Mouse (Mus musculus) cerebellum, adult 8-10 months (tissue): ENCODE measurements around the gene Aldh1a1.
A peak's percentile ranks its signal among the peaks of the same experiment; 100 is the strongest.
"Not testable (repeated sequence)": the region's sequence is repeated elsewhere in the genome, so short reads cannot be mapped to it uniquely, and the experiment has no call there.

Experiments
- DNase-seq: peaks from one replicate; pipeline ENCODE4 v3.0.0; 2022

Aldh1a1 gene

DNA sequence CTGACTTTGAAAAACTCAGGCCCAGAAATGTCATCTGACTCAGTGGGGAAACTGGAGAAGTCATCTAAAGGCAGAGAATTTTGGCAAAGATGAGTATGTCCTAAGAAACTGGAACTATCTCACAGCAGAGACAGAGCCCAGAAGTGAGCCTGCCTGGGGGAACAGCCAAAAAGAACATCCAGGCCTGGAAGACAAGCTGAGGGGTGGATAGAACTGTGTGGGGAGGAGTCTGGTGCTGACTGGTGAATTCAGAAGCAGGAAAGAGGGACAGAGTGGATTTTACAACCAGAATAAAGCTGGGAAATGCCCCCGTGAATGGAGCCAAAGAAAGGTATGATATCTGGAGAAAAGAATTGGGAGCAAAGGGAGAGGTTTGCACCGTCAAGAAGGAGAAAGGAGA is at the start of gene Aldh1a1:
TSS of gene Aldh1a1 (plus strand) at position 225 of the 400 bp plus-strand sequence.
- no peak for DNase-seq

DNA sequence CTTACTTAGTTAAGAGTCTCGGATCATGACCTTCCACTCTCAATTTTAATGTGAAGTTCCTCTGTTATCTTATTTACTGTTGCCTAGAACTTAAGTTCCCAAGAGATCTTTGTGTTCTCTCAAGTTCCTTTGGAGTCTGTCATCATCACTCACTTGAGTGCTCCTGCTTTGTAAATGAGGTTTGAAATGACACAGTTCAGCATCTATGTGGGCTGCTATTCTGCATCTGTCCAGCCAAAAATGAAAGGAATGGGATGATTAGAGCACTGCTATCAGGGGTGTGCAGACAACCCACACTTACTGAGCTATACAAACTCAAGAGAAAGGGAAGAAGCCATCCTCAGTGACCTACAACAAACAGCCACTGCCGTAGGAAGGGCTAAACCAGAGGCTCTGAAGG is 44.7 kb upstream of the Aldh1a1 start:
- DNase-seq = no peak

DNA sequence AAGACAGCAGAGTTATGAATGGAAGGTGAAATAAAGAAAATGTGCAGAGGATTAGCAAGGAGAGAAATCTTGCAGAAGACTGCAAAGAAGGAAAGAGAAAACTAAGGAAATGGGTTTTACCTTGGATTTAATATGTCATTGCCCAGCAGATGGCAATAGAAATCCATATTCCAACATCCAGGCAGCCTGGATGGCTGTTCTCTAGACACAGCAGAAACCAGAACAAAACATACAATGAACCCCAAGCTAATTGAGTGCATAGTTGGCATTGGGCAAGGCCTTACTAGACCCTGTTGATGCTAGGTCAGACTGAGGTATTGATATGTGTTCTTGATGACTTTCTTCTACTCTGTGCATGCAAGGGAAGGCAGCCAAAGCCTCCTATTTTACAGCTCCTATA is 43.0 kb upstream of the Aldh1a1 start:
- DNase-seq = no peak

- no peak for DNase-seq
These were observed 41.5 kb upstream of the Aldh1a1 start for GRCm38 (mm10) chr19:20451045-20451444.

DNA sequence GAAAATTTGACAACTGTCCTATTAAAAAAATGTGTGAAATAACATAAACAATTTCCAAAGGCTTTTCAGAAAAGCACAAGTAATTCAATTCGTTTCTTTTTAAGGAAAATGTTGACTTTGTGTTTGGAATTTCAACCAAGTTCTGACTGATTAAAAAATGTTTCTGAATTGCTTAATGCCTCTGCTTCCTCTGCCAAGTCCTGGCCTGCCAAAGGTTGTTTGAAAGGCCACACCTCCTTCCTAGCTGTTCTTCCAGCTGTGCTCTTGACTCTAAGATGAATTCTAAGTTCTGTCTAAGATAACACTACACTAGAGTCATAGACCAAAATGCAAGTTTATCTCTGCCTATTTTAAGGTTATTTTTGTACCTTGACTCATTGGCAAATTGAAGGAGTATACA is 8.0 kb upstream of the Aldh1a1 start:
- DNase-seq = no peak

GRCm38 (mm10) chr19:20491950-20492349 is 565 bp upstream of the Aldh1a1 start:
- DNase-seq = peak; percentile 7

DNA sequence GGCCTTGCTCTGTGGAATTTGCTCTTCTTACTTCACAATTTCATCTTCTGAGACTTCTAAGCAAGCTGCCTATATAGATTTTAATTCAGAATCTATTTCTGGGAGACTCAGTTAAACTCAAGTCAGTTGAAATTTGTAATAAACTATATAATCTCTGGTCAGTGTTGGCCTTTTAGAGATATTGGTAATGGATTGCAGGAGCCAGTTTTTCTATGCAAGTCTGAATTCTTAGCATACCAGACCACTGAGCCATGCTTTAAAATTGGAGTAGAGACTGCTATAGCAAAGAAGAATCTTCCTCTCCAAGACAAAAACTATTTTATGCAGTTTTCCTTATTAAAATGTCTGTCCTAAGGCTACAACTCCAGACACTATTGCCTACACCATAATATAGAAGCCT is 4.0 kb downstream of the Aldh1a1 start:
- no peak for DNase-seq

DNA sequence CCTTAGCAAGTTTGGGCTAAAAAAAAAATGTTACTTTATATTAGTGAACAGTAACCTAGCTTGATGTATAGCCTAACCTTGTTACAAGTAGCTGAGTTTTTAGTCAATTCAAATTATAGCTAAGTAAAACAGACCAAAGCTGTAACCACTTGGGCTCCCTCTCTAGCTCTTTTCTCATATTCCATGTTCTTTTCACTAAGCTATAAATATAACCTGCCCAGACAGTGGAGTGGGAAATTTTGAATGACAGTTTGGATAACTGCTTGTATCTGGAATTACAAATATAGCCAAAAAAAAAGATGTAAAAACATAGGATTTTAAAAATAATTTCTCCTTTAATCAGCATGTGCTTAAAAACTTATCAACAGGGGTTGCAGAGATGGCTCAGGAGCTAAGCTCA is 12.8 kb downstream of the Aldh1a1 start:
- no peak for DNase-seq

DNA sequence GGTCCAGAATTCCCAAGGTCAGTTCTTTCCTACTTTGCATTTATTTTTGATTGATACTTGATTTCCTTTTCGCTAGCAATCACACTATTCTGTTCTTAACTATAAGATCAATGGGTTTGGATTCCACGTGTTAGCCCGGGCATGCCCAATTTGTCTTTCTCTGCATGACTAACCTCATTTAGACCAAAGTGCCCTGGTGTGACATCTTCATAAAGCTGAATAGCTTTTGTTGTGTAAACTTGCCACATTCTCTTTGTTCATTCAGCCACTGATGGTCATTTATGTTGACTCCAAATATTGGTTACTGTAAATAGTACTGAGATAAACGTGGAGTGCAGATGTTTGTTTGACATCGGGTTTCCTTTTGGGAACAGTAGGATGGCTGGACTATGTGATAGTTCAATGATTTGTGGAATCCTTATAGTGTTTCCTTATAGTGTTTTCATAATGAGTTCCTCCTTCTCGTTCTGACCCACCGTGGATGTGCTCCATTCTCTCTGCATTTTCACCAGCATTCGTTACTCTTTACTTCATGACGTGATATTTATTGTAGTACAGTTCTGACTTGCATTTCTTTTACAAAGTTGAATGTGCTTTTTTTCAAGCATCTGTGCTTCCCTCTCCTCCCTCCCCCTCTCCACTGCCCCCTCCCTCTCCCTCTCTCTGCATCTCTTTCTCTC is 14.6 kb downstream of the Aldh1a1 start:
- no peak for DNase-seq

GRCm38 (mm10) chr19:20508609-20509008 is 16.1 kb downstream of the Aldh1a1 start:
- no peak for DNase-seq

DNA sequence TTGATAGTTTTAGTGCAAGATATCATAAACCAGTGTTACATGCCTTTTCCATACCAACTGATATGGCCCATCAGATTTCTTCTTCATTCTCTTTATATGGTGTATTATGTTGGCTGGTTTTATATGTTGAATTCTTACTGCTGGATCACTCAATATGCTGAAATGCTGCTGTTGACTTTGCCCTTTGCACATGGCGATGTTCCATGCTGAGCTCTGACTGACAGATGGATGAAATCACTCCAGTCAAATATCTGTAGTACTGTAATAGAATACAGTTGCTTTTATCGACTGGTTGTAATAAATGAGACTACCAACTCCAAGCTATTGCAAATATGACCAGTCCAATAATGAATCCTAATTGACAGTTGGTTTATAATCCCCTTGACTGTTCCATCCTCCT is 19.5 kb downstream of the Aldh1a1 start:
- no peak for DNase-seq

GRCm38 (mm10) chr19:20513181-20513580 is 20.7 kb downstream of the Aldh1a1 start:
- no peak for DNase-seq

GRCm38 (mm10) chr19:20513688-20514361 is 21.3 kb downstream of the Aldh1a1 start:
- DNase-seq = no peak

DNA sequence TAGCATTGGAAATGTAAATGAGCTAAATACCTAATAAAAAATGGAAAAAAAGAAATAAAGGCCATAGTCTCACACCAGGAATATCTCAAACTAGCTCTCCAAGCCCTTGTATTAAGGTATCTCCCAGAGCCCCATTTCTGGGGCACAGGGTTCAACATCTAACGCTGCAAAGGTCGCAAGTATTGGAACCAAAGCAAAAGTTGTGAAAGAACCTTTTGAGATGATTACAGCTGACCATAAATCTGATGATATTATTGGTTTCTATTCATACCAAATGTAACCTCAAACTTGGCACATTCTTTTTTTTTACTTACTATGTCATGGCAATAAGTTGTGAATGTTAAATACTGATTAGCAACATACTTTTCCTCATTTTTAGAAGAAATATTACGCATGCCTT is 24.0 kb downstream of the Aldh1a1 start:
- DNase-seq = no peak

GRCm38 (mm10) chr19:20529156-20529555 is 36.6 kb downstream of the Aldh1a1 start:
- not testable (repeated sequence) for DNase-seq

GRCm38 (mm10) chr19:20529921-20530696 is 37.6 kb downstream of the Aldh1a1 start:
- no peak for DNase-seq

DNA sequence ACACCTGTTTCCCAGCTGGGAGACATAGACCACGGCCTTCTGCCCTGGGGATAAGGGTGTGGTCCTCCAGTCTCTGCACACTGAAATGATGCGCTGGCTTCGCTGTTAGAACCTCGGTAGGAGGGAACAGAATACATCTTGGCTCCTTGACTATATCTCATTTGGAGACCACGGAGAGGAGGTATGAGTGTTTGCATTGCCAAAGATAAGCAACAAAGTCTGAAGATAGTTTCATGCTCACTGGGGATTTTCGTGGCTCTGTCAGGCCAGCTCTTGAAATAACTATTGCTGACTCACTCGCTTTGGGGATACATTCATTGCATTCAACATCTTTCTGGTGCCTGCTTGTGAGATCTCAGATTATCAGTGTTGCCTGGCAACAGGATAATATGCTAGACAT is 44.0 kb downstream of the Aldh1a1 start:
- DNase-seq = no peak

DNA sequence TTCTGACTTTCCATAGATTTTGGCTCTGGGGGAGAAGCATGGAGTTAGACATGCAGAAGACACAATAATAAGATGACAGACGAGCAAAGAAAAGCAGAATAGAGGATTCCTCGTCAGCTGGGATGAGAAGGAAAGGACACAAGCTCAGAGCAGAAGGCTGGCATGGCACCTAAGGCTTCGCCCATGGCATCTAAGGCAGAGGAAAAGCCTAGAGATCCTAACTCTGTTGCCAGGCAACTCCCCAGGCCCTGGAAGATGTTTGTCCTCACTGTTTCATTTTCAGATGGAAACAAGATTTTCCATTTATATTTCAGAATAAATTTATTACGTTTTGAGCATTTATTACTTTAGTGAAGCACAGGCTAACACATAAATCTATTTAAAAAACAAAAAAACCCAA is 48.5 kb downstream of the Aldh1a1 start:
- no peak for DNase-seq

DNA sequence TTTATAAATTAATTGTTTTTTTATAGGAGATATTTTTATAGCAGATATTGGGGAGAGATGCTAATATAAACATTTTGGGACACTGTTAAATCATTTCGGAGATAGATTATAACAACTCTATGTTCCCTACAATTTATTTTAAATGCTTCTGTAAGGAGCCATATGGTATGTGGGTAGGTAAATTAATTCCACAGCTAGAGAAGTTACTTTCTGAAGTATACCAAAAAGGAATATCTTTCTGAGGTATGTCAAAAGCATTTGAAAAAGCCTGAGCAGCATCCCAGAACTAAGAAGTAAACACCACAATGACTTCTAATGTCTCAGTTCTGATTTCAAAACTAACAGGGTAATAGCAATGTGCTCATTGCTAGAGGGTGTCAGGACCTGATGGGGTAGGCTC is 49.4 kb downstream of the Aldh1a1 start:
- no peak for DNase-seq

- no peak for DNase-seq
These were observed 51.3 kb downstream of the Aldh1a1 start for GRCm38 (mm10) chr19:20543816-20544215.

DNA sequence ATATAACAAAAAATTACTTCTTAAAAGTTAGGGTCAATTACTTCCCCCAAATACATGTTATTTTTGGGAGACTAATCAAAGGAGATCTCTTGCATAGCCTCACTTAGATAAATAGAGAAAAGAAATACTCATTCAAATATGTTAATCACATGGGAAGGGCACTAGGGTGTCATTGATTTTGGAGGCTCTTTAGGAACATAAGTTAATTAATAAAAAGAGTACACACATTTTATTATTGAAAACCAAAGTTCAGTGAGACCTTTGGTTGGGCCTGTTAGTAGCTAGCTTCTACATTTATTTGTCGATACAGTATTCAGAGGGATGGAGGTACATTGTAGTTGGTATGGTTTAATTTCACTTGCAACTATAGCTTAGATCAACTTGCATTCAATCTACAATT is 52.4 kb downstream of the Aldh1a1 start:
- no peak for DNase-seq

DNA sequence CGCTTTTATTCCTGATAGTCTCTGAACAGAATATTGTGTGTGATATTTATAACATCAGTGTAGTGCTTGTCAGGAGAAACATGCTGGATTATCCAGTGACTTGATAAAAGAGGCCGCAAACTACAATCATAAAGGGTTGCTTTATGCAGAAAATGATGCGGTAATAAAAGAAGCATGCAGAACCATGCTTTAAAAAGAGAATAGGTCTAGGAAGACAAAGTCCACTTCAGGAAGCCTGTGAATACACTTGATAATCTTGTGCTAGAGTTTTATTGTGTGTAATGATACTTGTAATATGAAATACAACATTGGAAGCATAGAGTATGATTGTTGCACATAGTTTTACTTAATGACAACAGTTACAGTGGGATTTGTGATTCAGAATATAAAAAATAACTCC is 54.5 kb downstream of the Aldh1a1 start:
- no peak for DNase-seq

DNA sequence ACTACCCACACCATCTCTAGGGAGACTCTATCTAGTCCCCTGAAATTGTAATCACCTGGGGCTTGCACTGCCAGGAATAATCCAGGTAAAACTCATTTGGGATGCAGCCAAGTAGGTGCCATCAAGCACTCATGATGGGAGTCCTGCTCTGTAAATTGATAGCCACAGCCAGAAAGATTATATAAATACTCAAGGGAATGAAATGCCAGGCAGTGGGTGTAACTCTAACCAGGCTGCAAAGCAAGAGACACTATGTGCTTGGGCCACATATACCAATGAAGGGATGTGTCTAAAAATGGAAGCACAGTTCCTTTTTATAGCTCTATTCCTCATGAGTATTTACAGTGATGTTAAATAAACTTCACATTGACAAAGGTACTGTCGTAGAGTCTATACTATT is 56.9 kb downstream of the Aldh1a1 start:
- no peak for DNase-seq

DNA sequence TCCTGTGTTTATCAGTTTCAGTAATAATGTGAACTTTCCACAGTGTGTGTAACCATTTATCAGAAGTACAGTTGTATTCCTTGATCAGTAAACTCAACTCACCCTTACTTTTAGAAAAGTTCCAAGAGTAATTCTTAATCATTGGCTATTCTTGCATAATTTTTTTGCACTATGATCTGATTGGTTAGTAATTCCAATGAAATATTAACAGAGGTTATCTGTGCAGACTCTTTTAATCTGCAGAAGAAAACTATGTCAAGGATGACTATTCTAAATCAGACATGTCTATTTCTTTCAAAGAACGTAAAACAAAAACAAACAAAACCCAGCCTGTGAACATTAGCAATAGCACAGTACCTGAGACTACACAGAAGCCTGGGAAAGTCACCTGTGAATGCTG is 62.9 kb downstream of the Aldh1a1 start:
- no peak for DNase-seq
